Mouse (Mus musculus) embryonic facial prominence, embryonic 15.5 days (tissue): ENCODE measurements around the gene Hoxd8. TPM values are rescaled to one million over a fixed set of nuclear protein-coding genes. Genes with fewer than 3 reads are reported as not detected.
A peak's percentile ranks its signal among the peaks of the same experiment; 100 is the strongest.

Experiments
- ATAC-seq: fragments of 200-750 bp; cut with Nextera tagmentation; 2 replicates; pipeline ENCODE4 v1.8.0; 2017; ENCODE audit warnings: low read depth, moderate TSS enrichment; ENCODE audit not compliant: insufficient number of reproducible peaks, low FRiP score, low TSS enrichment
- H3K27ac ChIP-seq: fragments of 300-500 bp; sonication (generic); replicated peaks from 2 replicates; pipeline ENCODE4 v1.5.1; 2015; ENCODE audit warnings: mild to moderate bottlenecking, inconsistent platforms
- H3K27me3 ChIP-seq: fragments of 300-500 bp; sonication (generic); 2 replicates; pipeline ENCODE4 v1.6.1; 2015; ENCODE audit warnings: inconsistent platforms
- H3K36me3 ChIP-seq: fragments of 300-500 bp; sonication (generic); 2 replicates; pipeline ENCODE4 v1.6.1; 2015; ENCODE audit warnings: mild to moderate bottlenecking, inconsistent platforms
- H3K4me1 ChIP-seq: fragments of 300-500 bp; sonication (generic); 2 replicates; pipeline ENCODE4 v1.6.1; 2015; ENCODE audit warnings: inconsistent platforms
- H3K4me2 ChIP-seq: fragments of 300-500 bp; sonication (generic); replicated peaks from 2 replicates; pipeline ENCODE4 v1.6.1; 2015; ENCODE audit warnings: mild to moderate bottlenecking, inconsistent platforms
- H3K4me3 ChIP-seq: fragments of 300-500 bp; sonication (generic); replicated peaks from 2 replicates; pipeline ENCODE4 v1.5.1; 2015; ENCODE audit warnings: mild to moderate bottlenecking, inconsistent platforms
- H3K9ac ChIP-seq: fragments of 300-500 bp; sonication (generic); 2 replicates; pipeline ENCODE4 v1.6.1; 2015; ENCODE audit warnings: inconsistent platforms
- H3K9me3 ChIP-seq: fragments of 300-500 bp; sonication (generic); replicated peaks from 2 replicates; pipeline ENCODE4 v1.6.1; 2016; ENCODE audit warnings: inconsistent platforms
- WGBS: fragments of 180-500 bp; shearing (Covaris S2); methylation state at CpG from one replicate; pipeline ENCODE4 v1.1.7; 2015; 5-methylcytosine and 5-hydroxymethylcytosine counted together
- polyA plus RNA-seq: library from polyadenylated mRNA; unstranded; fragments of >200 nt; fragmentation: Nextera tagmentation; extraction: Ambion mirVana; gene quantifications from 2 replicates; pipeline ENCODE4 v1.2.1, GENCODE M21; 2015

The Hoxd8 gene
- polyA plus RNA-seq, 1 experiment from 2014 or later: 6.4 TPM

DNA sequence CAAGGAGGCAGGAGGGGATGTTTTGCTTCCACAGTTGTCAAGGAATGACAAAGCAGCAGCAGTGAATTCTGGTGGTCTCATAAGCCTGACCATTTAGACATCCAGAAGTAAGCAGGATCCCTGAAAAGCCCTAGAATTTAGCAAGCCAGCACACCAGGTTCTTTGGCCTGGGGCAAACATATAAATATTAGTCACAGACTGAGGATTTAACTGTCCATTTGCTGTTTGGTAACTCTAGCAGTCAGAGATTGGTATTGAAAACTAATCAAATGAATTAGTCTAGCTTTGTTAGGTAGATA, 37.5 kb downstream of the Hoxd8 start:
- no peak overlapping the region for H3K9ac ChIP-seq
- H3K4me1 ChIP-seq: peaks cover 23% of the 10 kb centered on the region
- no peak overlapping the region for H3K4me2 ChIP-seq
- no peak for ATAC-seq
- H3K9me3 ChIP-seq: no peaks in the 10 kb centered on the region
- H3K27me3 ChIP-seq: peaks cover 97% of the 10 kb centered on the region
- no peaks in the 10 kb centered on the region for H3K36me3 ChIP-seq
- H3K27ac ChIP-seq: no peak overlapping the region
- H3K4me3 ChIP-seq: no peak overlapping the region

- Histone ChIP-seq H3K27me3 (peaks cover 96% of the 10 kb centered on the region), H3K9ac (no peak overlapping the region), H3K36me3 (no peaks in the 10 kb centered on the region), H3K4me1 (peaks cover 21% of the 10 kb centered on the region), H3K27ac (no peak overlapping the region), H3K4me2 (no peak overlapping the region), H3K9me3 (no peaks in the 10 kb centered on the region), H3K4me3 (0 out of 2 replicates have a peak overlapping the region, but pooled peaks have one; percentile 19)
- ATAC-seq: no peak
- WGBS: 9% methylated on average over 6 of the region's 6 CpGs
Observed at GRCm38 (mm10) chr2:74745540-74746297, 41.3 kb downstream of the Hoxd8 start.

- H3K27ac ChIP-seq: no peak overlapping the region
- 6% methylated on average over 58 of the region's 58 CpGs for WGBS
- H3K4me3 ChIP-seq: peak overlapping the region; percentile 19
- H3K27me3 ChIP-seq: peaks cover 97% of the 10 kb centered on the region
- H3K36me3 ChIP-seq: no peaks in the 10 kb centered on the region
- no peak overlapping the region; the same call in 1 of the 2 replicates for H3K4me2 ChIP-seq
- H3K9me3 ChIP-seq: no peaks in the 10 kb centered on the region
- no peak for ATAC-seq
- H3K9ac ChIP-seq: no peak overlapping the region
- peaks cover 21% of the 10 kb centered on the region for H3K4me1 ChIP-seq
Observed at GRCm38 (mm10) chr2:74746298-74746921, 42.0 kb downstream of the Hoxd8 start.

- Histone ChIP-seq H3K4me2 (no peak overlapping the region; the same call in 1 of the 2 replicates), H3K27me3 (peaks cover 97% of the 10 kb centered on the region)
- WGBS: 12% methylated on average over 24 of the region's 24 CpGs
Observed at GRCm38 (mm10) chr2:74747006-74747405, 42.6 kb downstream of the Hoxd8 start.

GRCm38 (mm10) chr2:74747661-74748141, 43.3 kb downstream of the Hoxd8 start:
- ATAC-seq: no peak
- Histone ChIP-seq H3K9ac (no peak overlapping the region), H3K36me3 (no peaks in the 10 kb centered on the region), H3K4me2 (no peak overlapping the region), H3K4me3 (no peak overlapping the region), H3K9me3 (no peaks in the 10 kb centered on the region), H3K27me3 (peaks cover 97% of the 10 kb centered on the region), H3K4me1 (peaks cover 24% of the 10 kb centered on the region), H3K27ac (no peak overlapping the region)
- WGBS: 13% methylated on average over 11 of the region's 11 CpGs

More at GRCm38 (mm10) chr2:74747006-74747405, 42.6 kb downstream of the Hoxd8 start:
- H3K4me1 ChIP-seq: peaks cover 21% of the 10 kb centered on the region
- 0 out of 2 replicates have a peak overlapping the region, but pooled peaks have one; percentile 19 for H3K4me3 ChIP-seq
- no peak overlapping the region for H3K27ac ChIP-seq
- H3K9me3 ChIP-seq: no peaks in the 10 kb centered on the region
- no peak for ATAC-seq
- no peaks in the 10 kb centered on the region for H3K36me3 ChIP-seq
- no peak overlapping the region for H3K9ac ChIP-seq

GRCm38 (mm10) chr2:74748436-74748995, 44.1 kb downstream of the Hoxd8 start:
- Histone ChIP-seq H3K4me3 (no peak overlapping the region), H3K4me1 (peaks cover 31% of the 10 kb centered on the region), H3K4me2 (no peak overlapping the region), H3K9me3 (no peaks in the 10 kb centered on the region), H3K9ac (no peak overlapping the region), H3K27me3 (peaks cover 99% of the 10 kb centered on the region), H3K36me3 (no peaks in the 10 kb centered on the region), H3K27ac (no peak overlapping the region)
- WGBS: 12% methylated on average over 9 of the region's 9 CpGs
- no peak for ATAC-seq

GRCm38 (mm10) chr2:74749337-74750121, 45.1 kb downstream of the Hoxd8 start:
- peaks cover 31% of the 10 kb centered on the region for H3K4me1 ChIP-seq
- no peaks in the 10 kb centered on the region for H3K36me3 ChIP-seq
- peak overlapping the region; percentile 31 for H3K4me3 ChIP-seq
- H3K9me3 ChIP-seq: no peaks in the 10 kb centered on the region
- no peak overlapping the region for H3K27ac ChIP-seq
- H3K4me2 ChIP-seq: peak overlapping the region; percentile 45
- under 1% methylated on average over 47 of the region's 47 CpGs for WGBS
- H3K27me3 ChIP-seq: peaks cover 99% of the 10 kb centered on the region
- no peak overlapping the region for H3K9ac ChIP-seq
- ATAC-seq: no peak; the same call in 1 of the 2 replicates

DNA sequence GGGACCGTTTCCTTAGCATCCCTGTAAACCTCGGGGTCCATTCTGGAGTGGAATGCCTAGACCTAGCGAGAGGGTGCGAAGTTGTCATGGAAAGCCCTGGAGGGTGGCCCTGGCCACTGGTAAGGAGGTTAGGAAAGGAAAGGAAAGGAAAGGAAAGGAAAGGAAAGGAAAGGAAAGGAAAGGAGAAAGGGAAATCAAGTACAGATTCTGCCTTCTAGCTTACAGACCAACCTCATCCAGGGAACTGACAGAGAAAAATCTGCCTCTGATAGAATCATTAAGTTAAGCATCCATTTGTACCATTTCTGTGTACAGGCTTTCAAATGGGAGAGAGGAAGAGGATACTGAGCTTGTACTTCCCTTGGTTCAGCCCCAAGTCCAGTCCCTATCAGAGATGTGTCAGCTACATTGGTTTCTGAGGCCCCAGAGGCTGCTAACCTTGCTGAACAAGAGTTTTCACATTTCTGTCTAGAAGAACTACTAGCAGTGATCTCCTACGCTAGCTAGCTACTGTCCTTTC, 46.4 kb downstream of the Hoxd8 start:
- Histone ChIP-seq H3K4me3 (no peak overlapping the region), H3K36me3 (no peaks in the 10 kb centered on the region), H3K4me1 (peaks cover 31% of the 10 kb centered on the region), H3K9me3 (no peaks in the 10 kb centered on the region), H3K9ac (no peak overlapping the region), H3K27ac (no peak overlapping the region), H3K27me3 (peaks cover 97% of the 10 kb centered on the region), H3K4me2 (no peak overlapping the region)
- WGBS: 24% methylated on average over 5 of the region's 5 CpGs
- ATAC-seq: no peak

DNA sequence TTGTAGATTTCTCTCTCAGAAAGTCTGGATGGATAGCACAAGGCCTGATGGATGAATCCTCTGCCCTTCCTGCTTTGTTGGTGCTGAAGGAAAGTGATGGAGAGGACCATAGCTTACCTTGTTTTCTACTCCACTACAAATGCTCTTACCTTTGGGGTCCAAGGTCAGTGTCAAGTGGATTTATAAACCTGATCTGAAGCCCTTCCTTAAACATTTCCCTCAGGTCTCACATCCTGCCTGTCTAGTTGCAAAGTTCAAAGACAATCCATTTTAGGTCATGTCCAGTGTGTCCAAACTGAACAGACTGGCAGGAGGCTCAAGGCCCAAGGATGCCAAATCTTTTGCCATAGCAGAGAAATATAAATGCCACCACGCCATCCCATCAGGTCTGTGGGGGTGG, 47.4 kb downstream of the Hoxd8 start:
- no peaks in the 10 kb centered on the region for H3K9me3 ChIP-seq
- H3K4me1 ChIP-seq: peaks cover 23% of the 10 kb centered on the region
- 67% methylated on average over 1 of the region's 1 CpGs for WGBS
- no peaks in the 10 kb centered on the region for H3K36me3 ChIP-seq
- no peak overlapping the region for H3K27ac ChIP-seq
- H3K4me3 ChIP-seq: no peak overlapping the region
- H3K4me2 ChIP-seq: no peak overlapping the region
- peaks cover 97% of the 10 kb centered on the region for H3K27me3 ChIP-seq
- no peak for ATAC-seq
- no peak overlapping the region for H3K9ac ChIP-seq

GRCm38 (mm10) chr2:74752431-74753174, 48.2 kb downstream of the Hoxd8 start:
- no peak overlapping the region for H3K27ac ChIP-seq
- H3K9me3 ChIP-seq: no peaks in the 10 kb centered on the region
- peaks cover 21% of the 10 kb centered on the region for H3K4me1 ChIP-seq
- ATAC-seq: no peak
- peak overlapping the region; percentile 6; the same call in 1 of the 2 replicates for H3K9ac ChIP-seq
- no peaks in the 10 kb centered on the region for H3K36me3 ChIP-seq
- H3K4me2 ChIP-seq: peak overlapping the region; percentile 57
- WGBS: 2% methylated on average over 45 of the region's 45 CpGs
- peak overlapping the region; percentile 35 for H3K4me3 ChIP-seq
- peaks cover 95% of the 10 kb centered on the region for H3K27me3 ChIP-seq
